Mouse (Mus musculus) embryonic facial prominence, embryonic 12.5 days (tissue): ENCODE data around the gene Cldnd2. TPM values are rescaled to one million over a fixed set of nuclear protein-coding genes. Genes with fewer than 3 reads are reported as not detected.
"Not testable (repeated sequence)": the region's sequence is repeated elsewhere in the genome, so short reads cannot be mapped to it uniquely, and the experiment has no call there.

ENCODE experiments used
- ATAC-seq: fragments of 200-750 bp; cut with Nextera tagmentation; 2 replicates; pipeline ENCODE4 v1.8.0; 2017; ENCODE audit not compliant: insufficient number of reproducible peaks, insufficient read depth, low FRiP score, low TSS enrichment
- H3K27ac ChIP-seq: fragments of 300-500 bp; sonication (generic); 2 replicates; pipeline ENCODE4 v1.5.1; 2016; ENCODE audit warnings: mild to moderate bottlenecking
- H3K27me3 ChIP-seq: fragments of 300-500 bp; sonication (generic); 2 replicates; pipeline ENCODE4 v1.6.1; 2016; ENCODE audit warnings: mild to moderate bottlenecking, moderate library complexity
- H3K36me3 ChIP-seq: fragments of 300-500 bp; sonication (generic); 2 replicates; pipeline ENCODE4 v1.6.1; 2016; ENCODE audit warnings: mild to moderate bottlenecking
- H3K4me1 ChIP-seq: fragments of 300-500 bp; sonication (generic); 2 replicates; pipeline ENCODE4 v1.6.1; 2016
- H3K4me2 ChIP-seq: fragments of 300-500 bp; sonication (generic); replicated peaks from 2 replicates; pipeline ENCODE4 v1.6.1; 2016; ENCODE audit warnings: mild to moderate bottlenecking, moderate library complexity
- H3K4me3 ChIP-seq: fragments of 300-500 bp; sonication (generic); 2 replicates; pipeline ENCODE4 v1.5.1; 2016; ENCODE audit warnings: mild to moderate bottlenecking
- H3K9ac ChIP-seq: fragments of 300-500 bp; sonication (generic); 2 replicates; pipeline ENCODE4 v1.6.1; 2016; ENCODE audit warnings: mild to moderate bottlenecking, moderate library complexity
- H3K9me3 ChIP-seq: fragments of 300-500 bp; sonication (generic); 2 replicates; pipeline ENCODE4 v1.6.1; 2016; ENCODE audit warnings: mild to moderate bottlenecking, moderate library complexity
- WGBS: fragments of 180-500 bp; shearing (Covaris S2); methylation state at CpG from one replicate; pipeline ENCODE4 v1.1.7; 2016; 5-methylcytosine and 5-hydroxymethylcytosine counted together
- polyA plus RNA-seq: library from polyadenylated mRNA; unstranded; fragments of >200 nt; fragmentation: Nextera tagmentation; extraction: Ambion mirVana; gene quantifications from 2 replicates; pipeline ENCODE4 v1.2.1, GENCODE M21; 2016

The Cldnd2 gene
- polyA plus RNA-seq = not detected in 2 replicates

GRCm38 (mm10) chr7:43440482-43440881, at the start of gene Cldnd2:
Gene Cldnd2 (plus strand): TSS chr7:43440782.
- WGBS = 85% methylated on average over 6 of the region's 6 CpGs
- Histone ChIP-seq H3K36me3 (no peaks in the 10 kb centered on the region), H3K27me3 (no peaks in the 10 kb centered on the region), H3K4me2 (no peak within 1 kb of the TSS), H3K4me3 (no peak within 1 kb of the TSS), H3K27ac (no peak within 1 kb of the TSS), H3K9ac (no peak within 1 kb of the TSS), H3K4me1 (peaks cover 9% of the 10 kb centered on the region), H3K9me3 (no peaks in the 10 kb centered on the region)
- ATAC-seq = no peak

- Histone ChIP-seq H3K27me3 (no peaks in the 10 kb centered on the region), H3K9ac (no peak overlapping the region), H3K9me3 (no peaks in the 10 kb centered on the region), H3K4me2 (no peak overlapping the region), H3K36me3 (no peaks in the 10 kb centered on the region), H3K4me3 (no peak overlapping the region), H3K27ac (no peak overlapping the region), H3K4me1 (no peaks in the 10 kb centered on the region)
- WGBS = 82% methylated on average over 8 of the region's 8 CpGs
- no peak for ATAC-seq
These were observed 48.0 kb upstream of the Cldnd2 start for GRCm38 (mm10) chr7:43392349-43393121.

GRCm38 (mm10) chr7:43399501-43399900, 41.1 kb upstream of the Cldnd2 start:
- no peaks in the 10 kb centered on the region for H3K4me1 ChIP-seq
- no peak overlapping the region for H3K4me3 ChIP-seq
- no peak for ATAC-seq
- H3K9me3 ChIP-seq = no peaks in the 10 kb centered on the region
- H3K36me3 ChIP-seq = no peaks in the 10 kb centered on the region
- H3K27me3 ChIP-seq = no peaks in the 10 kb centered on the region
- no peak overlapping the region for H3K27ac ChIP-seq
- no peak overlapping the region for H3K4me2 ChIP-seq
- WGBS = 77% methylated on average over 2 of the region's 2 CpGs
- no peak overlapping the region for H3K9ac ChIP-seq

GRCm38 (mm10) chr7:43402718-43403117, 37.9 kb upstream of the Cldnd2 start:
- no peaks in the 10 kb centered on the region for H3K36me3 ChIP-seq
- H3K27me3 ChIP-seq = no peaks in the 10 kb centered on the region
- ATAC-seq = no peak
- no peak overlapping the region for H3K4me3 ChIP-seq
- H3K9me3 ChIP-seq = no peaks in the 10 kb centered on the region
- H3K4me1 ChIP-seq = no peaks in the 10 kb centered on the region
- 48% methylated on average over 2 of the region's 2 CpGs for WGBS
- H3K4me2 ChIP-seq = no peak overlapping the region
- no peak overlapping the region for H3K27ac ChIP-seq
- H3K9ac ChIP-seq = no peak overlapping the region

GRCm38 (mm10) chr7:43407573-43407972, 33.0 kb upstream of the Cldnd2 start:
- WGBS = 84% methylated on average over 3 of the region's 3 CpGs

GRCm38 (mm10) chr7:43408131-43408553, 32.4 kb upstream of the Cldnd2 start, which contains the start of gene Siglecg:
Gene Siglecg (plus strand): TSS chr7:43408204.
- Histone ChIP-seq H3K27me3 (no peaks in the 10 kb centered on the region), H3K4me3 (no peak within 1 kb of the TSS), H3K27ac (no peak within 1 kb of the TSS), H3K36me3 (no peaks in the 10 kb centered on the region), H3K4me2 (no peak within 1 kb of the TSS), H3K9ac (no peak within 1 kb of the TSS), H3K9me3 (no peaks in the 10 kb centered on the region), H3K4me1 (no peaks in the 10 kb centered on the region)
- ATAC-seq = no peak
- WGBS = 81% methylated on average over 4 of the region's 4 CpGs

More at GRCm38 (mm10) chr7:43407573-43407972, 33.0 kb upstream of the Cldnd2 start:
- Histone ChIP-seq H3K4me1 (no peaks in the 10 kb centered on the region), H3K9me3 (no peaks in the 10 kb centered on the region), H3K36me3 (no peaks in the 10 kb centered on the region), H3K4me2 (no peak overlapping the region), H3K9ac (no peak overlapping the region), H3K4me3 (no peak overlapping the region), H3K27ac (no peak overlapping the region), H3K27me3 (no peaks in the 10 kb centered on the region)
- ATAC-seq = no peak

GRCm38 (mm10) chr7:43409084-43409483, 31.5 kb upstream of the Cldnd2 start:
- H3K36me3 ChIP-seq = no peaks in the 10 kb centered on the region
- H3K27ac ChIP-seq = no peak overlapping the region
- no peak overlapping the region for H3K9ac ChIP-seq
- H3K27me3 ChIP-seq = no peaks in the 10 kb centered on the region
- H3K4me3 ChIP-seq = no peak overlapping the region
- no peak overlapping the region for H3K4me2 ChIP-seq
- no peaks in the 10 kb centered on the region for H3K9me3 ChIP-seq
- 79% methylated on average over 3 of the region's 3 CpGs for WGBS
- ATAC-seq = no peak
- no peaks in the 10 kb centered on the region for H3K4me1 ChIP-seq

DNA sequence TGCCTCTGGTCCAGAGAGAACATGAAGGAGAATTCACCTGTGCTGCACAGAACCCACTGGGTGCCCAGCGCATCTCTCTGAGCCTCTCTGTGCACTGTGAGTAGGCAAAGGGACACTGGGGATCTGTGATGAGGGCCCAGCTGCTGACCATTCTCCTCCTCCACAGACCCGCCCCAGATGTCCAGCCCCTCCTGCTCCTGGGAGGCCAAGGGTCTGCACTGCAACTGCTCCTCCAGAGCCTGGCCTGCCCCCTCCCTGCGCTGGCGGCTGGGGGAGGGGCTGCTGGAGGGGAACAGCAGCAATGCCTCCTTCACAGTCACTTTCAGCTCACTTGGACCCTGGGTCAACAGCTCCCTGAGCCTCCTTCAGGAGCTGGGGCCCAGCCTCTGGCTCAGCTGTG, 28.9 kb upstream of the Cldnd2 start:
- ATAC-seq, H3K9ac ChIP-seq, H3K36me3 ChIP-seq, H3K4me3 ChIP-seq, H3K9me3 ChIP-seq, H3K4me1 ChIP-seq, H3K4me2 ChIP-seq, H3K27me3 ChIP-seq, H3K27ac ChIP-seq: not testable (repeated sequence)
- 27% methylated on average over 4 of the region's 4 CpGs for WGBS

- ATAC-seq = no peak
- Histone ChIP-seq H3K4me2 (no peak overlapping the region), H3K27me3 (no peaks in the 10 kb centered on the region), H3K27ac (no peak overlapping the region), H3K9ac (no peak overlapping the region), H3K36me3 (no peaks in the 10 kb centered on the region), H3K4me3 (no peak overlapping the region), H3K4me1 (no peaks in the 10 kb centered on the region), H3K9me3 (peaks cover 5% of the 10 kb centered on the region)
- WGBS = 91% methylated on average over 10 of the region's 10 CpGs
These were observed 23.3 kb upstream of the Cldnd2 start for GRCm38 (mm10) chr7:43417298-43417697.

DNA sequence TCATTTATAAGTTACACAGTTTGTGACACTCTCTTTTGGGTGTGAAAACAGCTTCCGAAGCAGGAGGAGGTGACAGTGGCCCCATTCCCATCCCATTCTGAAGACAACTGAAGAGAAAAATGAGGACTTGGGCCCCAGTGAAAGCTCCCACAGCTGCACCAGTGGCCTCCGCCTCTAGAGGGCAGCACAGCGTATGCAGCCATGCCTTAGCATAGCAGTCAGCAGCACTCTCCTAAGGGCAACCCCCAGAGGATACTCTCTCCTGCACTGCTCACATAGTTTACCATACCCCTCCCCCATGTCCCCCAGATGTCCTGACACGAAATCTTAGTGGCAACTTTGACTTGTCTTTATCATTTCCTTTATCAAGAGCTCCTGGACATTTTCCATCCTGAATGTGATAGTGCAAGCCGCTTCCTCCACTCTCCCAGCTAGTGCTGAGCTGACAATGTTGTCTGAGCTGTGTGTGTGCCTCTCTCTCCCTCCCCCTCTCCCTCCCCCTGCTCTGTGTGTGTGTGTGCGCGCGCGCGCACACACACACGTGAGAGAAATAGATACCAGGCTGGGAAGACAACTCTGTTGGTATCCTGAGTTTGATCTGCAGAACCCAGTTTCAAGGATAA, 17.5 kb upstream of the Cldnd2 start:
- peak overlapping the region; percentile 24 for H3K4me2 ChIP-seq
- no peaks in the 10 kb centered on the region for H3K27me3 ChIP-seq
- H3K4me3 ChIP-seq = no peak overlapping the region; the same call in 1 of the 2 replicates
- no peak overlapping the region for H3K9ac ChIP-seq
- H3K4me1 ChIP-seq = no peaks in the 10 kb centered on the region; the same call in 1 of the 2 replicates
- WGBS = 12% methylated on average over 11 of the region's 11 CpGs
- ATAC-seq = peak; percentile 84
- H3K36me3 ChIP-seq = no peaks in the 10 kb centered on the region
- no peaks in the 10 kb centered on the region for H3K9me3 ChIP-seq
- no peak overlapping the region for H3K27ac ChIP-seq

- no peaks in the 10 kb centered on the region; the same call in 1 of the 2 replicates for H3K4me1 ChIP-seq
- no peak overlapping the region for H3K4me3 ChIP-seq
- H3K9me3 ChIP-seq = no peaks in the 10 kb centered on the region
- no peak for ATAC-seq
- no peaks in the 10 kb centered on the region for H3K27me3 ChIP-seq
- WGBS = 50% methylated on average over 3 of the region's 3 CpGs
- H3K27ac ChIP-seq = no peak overlapping the region
- H3K4me2 ChIP-seq = no peak overlapping the region
- no peak overlapping the region for H3K9ac ChIP-seq
- no peaks in the 10 kb centered on the region for H3K36me3 ChIP-seq
These were observed 16.5 kb upstream of the Cldnd2 start for GRCm38 (mm10) chr7:43423991-43424625.

DNA sequence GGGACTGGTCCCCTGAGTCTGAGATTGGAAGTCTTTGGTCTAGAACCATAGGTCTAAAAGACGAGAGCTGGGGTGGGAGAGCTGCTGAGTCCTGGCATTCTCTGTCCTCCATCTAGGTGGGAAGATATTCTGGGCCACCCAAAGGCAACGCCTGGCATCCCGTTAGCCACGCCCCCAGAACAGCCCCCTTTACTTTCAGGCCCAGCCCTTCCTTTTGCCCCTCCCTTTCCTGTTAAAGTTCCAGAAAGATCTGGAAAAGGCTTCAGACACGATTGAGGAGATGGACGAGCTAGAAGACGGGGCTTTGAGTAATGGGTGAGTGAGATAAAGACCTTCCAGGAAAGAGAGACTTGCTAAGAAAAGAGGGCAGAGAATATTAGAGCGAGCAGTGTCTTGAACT, 13.2 kb upstream of the Cldnd2 start, which contains the start of gene Lim2:
Gene Lim2, plus strand, starts transcription at position 265 of the 400 bp plus-strand sequence.
- no peak for ATAC-seq
- Histone ChIP-seq H3K9me3 (no peaks in the 10 kb centered on the region), H3K36me3 (no peaks in the 10 kb centered on the region), H3K4me3 (no peak within 1 kb of the TSS), H3K27ac (no peak within 1 kb of the TSS), H3K4me1 (no peaks in the 10 kb centered on the region; the same call in 1 of the 2 replicates), H3K27me3 (no peaks in the 10 kb centered on the region), H3K9ac (no peak within 1 kb of the TSS), H3K4me2 (no peak within 1 kb of the TSS)
- WGBS = 86% methylated on average over 8 of the region's 8 CpGs
